Mouse (Mus musculus) ES-Bruce4 (cell line): ENCODE measurements at regions not wholly inside any gene's neighbourhood (a gene's known extent, or its start where the extent isn't known, plus 50 kb on each side); places are given as distances from the start of the nearest gene placed in this dataset.

ENCODE experiments used
- H3K27ac ChIP-seq: 2 replicates; pipeline ENCODE4 v1.5.1; 2012; ENCODE audit warnings: low read length, inconsistent platforms; ENCODE audit not compliant: insufficient read depth
- H3K27me3 ChIP-seq: 2 replicates; pipeline ENCODE4 v1.6.1; 2012; ENCODE audit warnings: mild to moderate bottlenecking, low read length, inconsistent platforms; ENCODE audit not compliant: control insufficient read depth, poor library complexity, insufficient read depth, severe bottlenecking
- H3K36me3 ChIP-seq: 2 replicates; pipeline ENCODE4 v1.6.1; 2012; ENCODE audit warnings: inconsistent platforms, mild to moderate bottlenecking, low read length, moderate library complexity; ENCODE audit not compliant: control insufficient read depth, poor library complexity, insufficient read depth, severe bottlenecking
- H3K4me1 ChIP-seq: one replicate; pipeline ENCODE4 v1.8.1; 2011; ENCODE audit warnings: low read length; ENCODE audit not compliant: control insufficient read depth, insufficient read depth
- H3K4me3 ChIP-seq: 2 replicates; pipeline ENCODE4 v1.5.1; 2011; ENCODE audit warnings: low read depth, mild to moderate bottlenecking, low read length
- H3K9ac ChIP-seq: 2 replicates; pipeline ENCODE4 v1.6.1; 2012; ENCODE audit warnings: low read depth, mild to moderate bottlenecking, inconsistent platforms; ENCODE audit not compliant: poor library complexity, severe bottlenecking
- H3K9me3 ChIP-seq: replicated peaks from 2 replicates; pipeline ENCODE4 v1.6.1; 2012; ENCODE audit warnings: mild to moderate bottlenecking, low read length, inconsistent platforms; ENCODE audit not compliant: control insufficient read depth, poor library complexity, insufficient read depth, severe bottlenecking
- CTCF ChIP-seq: IDR thresholded peaks from one replicate; pipeline ENCODE4 v1.8.1; 2011; ENCODE audit warnings: low read depth, low read length
- EP300 ChIP-seq: IDR thresholded peaks from 2 replicates; pipeline ENCODE4 v1.6.1; 2011; ENCODE audit warnings: low read depth, low read length; ENCODE audit not compliant: insufficient read depth
- POLR2A ChIP-seq: IDR thresholded peaks from one replicate; pipeline ENCODE4 v1.8.1; 2011; ENCODE audit warnings: low read length; ENCODE audit not compliant: insufficient read depth

DNA sequence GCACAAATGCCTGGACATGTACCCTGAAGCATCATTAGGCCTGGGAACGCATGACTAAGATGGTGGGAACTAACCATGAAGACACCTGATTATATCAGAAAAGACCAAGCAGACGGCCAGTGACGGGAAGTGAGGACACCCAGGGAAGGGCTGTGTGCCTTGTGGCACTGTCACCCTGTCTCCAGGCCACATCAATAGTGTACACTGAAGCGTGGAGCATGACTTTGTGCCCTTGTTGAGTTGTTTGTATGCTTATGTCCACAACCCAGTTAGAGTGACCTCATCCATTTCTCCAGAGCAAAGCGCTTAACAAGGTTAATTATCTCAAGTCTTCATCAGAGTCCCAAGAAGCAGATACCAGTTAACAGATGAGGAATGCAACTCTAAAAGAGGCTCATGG, 96.8 kb upstream of the Cdkn3 start:
- no peaks in the 10 kb centered on the region for H3K36me3 ChIP-seq
- no peaks in the 10 kb centered on the region for H3K27me3 ChIP-seq
- H3K9ac ChIP-seq = no peak overlapping the region
- H3K4me1 ChIP-seq = no peaks in the 10 kb centered on the region
- no peak overlapping the region for H3K27ac ChIP-seq
- H3K4me3 ChIP-seq = no peak overlapping the region
- H3K9me3 ChIP-seq = no peaks in the 10 kb centered on the region
- TF ChIP-seq POLR2A (no peak), EP300 (no peak), CTCF (no peak)

DNA sequence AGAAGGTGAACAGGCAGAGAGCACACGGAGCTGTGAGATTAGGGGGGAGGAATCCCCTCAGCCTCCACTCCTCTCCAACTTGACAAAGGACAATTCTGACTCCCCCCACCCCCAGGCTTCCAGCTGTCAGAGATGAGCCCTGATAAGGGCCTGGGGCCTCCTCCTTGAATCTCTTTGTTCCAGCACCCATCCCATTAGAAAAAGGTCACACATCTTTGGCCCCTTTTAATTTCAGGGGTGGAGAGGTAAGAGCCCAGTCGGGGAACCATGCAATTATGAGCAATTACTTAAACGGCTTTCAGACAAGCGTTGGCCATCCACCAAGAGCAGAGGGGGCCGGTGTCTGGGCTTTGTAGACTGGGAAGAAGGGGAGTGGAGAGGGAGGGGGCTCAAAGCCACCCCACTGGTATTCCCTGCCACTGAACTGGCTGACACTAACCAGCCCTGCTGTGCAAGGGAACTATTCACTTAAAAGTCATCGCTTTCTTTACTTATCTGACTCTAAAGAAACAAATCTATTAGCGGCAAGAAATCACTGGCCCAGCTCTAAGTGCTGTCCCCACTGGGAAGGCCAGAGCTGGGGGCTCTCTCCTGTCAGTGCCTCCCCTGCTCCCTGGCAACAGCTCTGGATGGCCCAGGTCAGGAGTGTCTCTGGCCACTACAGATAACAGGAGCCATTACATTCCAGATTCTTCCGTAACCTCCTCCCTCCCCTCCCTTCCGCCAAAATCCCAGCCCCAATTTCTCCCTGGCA, 98.4 kb upstream of the Cdkn3 start:
- Histone ChIP-seq H3K27ac (no peak overlapping the region), H3K4me1 (no peaks in the 10 kb centered on the region), H3K9me3 (no peaks in the 10 kb centered on the region), H3K4me3 (no peak overlapping the region), H3K9ac (no peak overlapping the region), H3K27me3 (no peaks in the 10 kb centered on the region), H3K36me3 (no peaks in the 10 kb centered on the region)
- TF ChIP-seq EP300 (no peak), CTCF (no peak), POLR2A (no peak)

DNA sequence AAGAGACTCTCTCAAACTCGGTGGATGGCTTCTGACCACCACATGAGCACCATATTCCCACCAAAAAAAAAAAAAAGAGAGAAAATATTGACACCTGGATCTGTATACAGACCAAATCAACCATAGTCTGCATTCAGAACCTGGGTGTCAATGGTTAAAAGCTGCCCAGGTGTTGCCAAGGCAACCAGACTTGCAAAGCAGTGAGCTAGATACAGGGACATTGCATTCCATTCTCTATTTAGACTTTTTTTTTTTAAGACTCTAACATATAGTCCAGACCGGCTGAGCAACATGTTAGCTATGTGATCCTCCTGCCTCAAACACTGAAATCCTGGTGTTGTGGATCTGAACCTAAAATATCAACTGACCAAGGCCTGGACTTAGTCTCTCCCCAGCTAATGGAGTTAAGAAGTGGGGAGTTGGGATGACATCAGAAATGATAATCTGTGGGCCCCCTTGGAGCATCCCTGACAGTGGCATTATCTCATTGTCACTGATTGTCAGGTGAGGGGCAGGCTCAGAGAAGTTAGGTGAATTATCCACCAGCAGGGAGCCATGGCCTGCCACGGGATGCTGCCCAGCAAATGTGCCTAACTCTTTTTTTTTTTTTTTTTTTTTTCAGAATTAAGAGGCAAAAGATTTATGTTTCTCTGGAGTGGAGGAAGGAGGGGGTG, 99.1 kb upstream of the Cdkn3 start:
- no peaks in the 10 kb centered on the region for H3K9me3 ChIP-seq
- TF ChIP-seq CTCF (no peak), POLR2A (no peak), EP300 (no peak)
- no peak overlapping the region for H3K9ac ChIP-seq
- H3K4me3 ChIP-seq = no peak overlapping the region
- no peaks in the 10 kb centered on the region for H3K27me3 ChIP-seq
- H3K27ac ChIP-seq = no peak overlapping the region
- H3K36me3 ChIP-seq = no peaks in the 10 kb centered on the region
- no peaks in the 10 kb centered on the region for H3K4me1 ChIP-seq

DNA sequence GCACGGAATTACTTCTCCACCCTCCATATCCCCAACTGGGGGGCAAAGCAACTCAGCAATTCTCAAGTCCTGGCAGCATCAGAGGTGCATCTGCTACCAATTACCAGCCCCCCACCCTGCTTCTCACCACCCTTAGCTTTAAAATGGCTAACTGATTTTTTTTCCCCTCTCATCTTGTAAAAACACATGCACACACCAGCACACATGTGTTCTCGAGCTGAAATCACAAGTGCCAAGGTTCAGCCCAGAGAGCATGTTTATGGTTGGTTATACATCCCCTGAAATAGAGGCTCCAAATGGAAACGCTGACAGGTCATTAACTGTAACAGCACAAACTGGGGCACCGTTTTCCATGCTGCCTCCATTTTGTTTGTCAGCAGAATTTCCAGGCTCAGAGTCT, 101.0 kb upstream of the Cdkn3 start:
- TF ChIP-seq CTCF (no peak), POLR2A (no peak), EP300 (no peak)
- H3K27me3 ChIP-seq = no peaks in the 10 kb centered on the region
- no peak overlapping the region for H3K4me3 ChIP-seq
- no peak overlapping the region for H3K27ac ChIP-seq
- no peaks in the 10 kb centered on the region for H3K9me3 ChIP-seq
- no peaks in the 10 kb centered on the region for H3K36me3 ChIP-seq
- H3K9ac ChIP-seq = no peak overlapping the region
- H3K4me1 ChIP-seq = no peaks in the 10 kb centered on the region

DNA sequence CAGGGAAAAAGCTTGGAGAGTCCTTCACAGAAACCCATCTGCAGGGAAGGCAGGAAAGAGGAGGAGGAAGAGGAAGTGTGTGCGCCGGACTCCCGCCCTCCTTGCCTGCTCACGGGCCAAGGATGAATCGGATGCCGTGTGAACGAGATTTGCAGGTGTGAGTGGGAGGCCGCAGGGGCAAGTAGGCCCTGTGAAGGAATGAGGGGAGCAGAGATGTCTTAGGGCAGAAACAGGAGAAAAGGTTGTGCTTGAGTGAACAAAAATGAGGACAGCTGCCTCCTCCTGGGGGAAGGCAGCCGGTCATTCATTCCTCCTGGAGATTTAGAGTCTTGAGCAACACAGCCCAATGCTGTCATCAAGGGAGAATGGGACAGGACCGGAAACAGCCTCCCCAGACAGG, 104.1 kb upstream of the Cdkn3 start:
- Histone ChIP-seq H3K27ac (no peak overlapping the region), H3K4me3 (no peak overlapping the region), H3K36me3 (no peaks in the 10 kb centered on the region), H3K4me1 (no peaks in the 10 kb centered on the region), H3K9me3 (no peaks in the 10 kb centered on the region), H3K27me3 (no peaks in the 10 kb centered on the region), H3K9ac (no peak overlapping the region)
- TF ChIP-seq EP300 = no peak
- TF ChIP-seq POLR2A = no peak
- no peak for TF ChIP-seq CTCF

DNA sequence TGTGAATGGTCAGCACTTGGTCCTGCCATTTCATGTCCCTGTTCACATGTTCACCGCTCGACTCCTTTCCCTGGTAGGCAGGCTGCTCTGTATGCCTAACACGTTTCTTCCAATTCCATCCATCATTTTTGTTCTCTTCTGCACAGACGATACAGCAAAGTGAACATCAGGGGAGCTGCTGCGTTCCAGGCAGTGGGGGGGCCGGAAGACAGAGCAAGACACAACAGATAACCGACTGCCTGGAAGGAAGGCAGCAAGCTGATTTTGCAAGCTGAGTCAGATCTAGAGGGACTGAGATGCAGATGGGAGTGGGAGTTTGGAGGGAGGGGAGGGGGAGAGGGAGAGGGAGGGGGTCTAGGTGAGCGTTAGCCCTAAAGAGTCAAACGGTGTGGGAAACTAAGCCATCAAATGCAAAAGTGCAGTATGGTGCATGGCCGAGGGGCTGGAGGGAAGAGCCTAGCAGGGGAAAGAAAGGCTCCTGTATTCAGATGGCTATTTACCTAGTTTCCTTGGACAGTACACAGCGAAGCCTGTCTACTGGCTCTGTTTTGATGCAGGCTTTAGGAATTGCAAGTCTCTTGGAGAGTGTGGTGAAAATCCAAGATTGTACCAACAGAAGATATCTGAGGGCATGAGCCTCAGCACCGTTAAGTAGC, 112.9 kb upstream of the Cdkn3 start:
- H3K9me3 ChIP-seq = no peaks in the 10 kb centered on the region
- no peak overlapping the region for H3K9ac ChIP-seq
- no peaks in the 10 kb centered on the region for H3K4me1 ChIP-seq
- TF ChIP-seq CTCF (no peak), POLR2A (no peak), EP300 (no peak)
- H3K27ac ChIP-seq = no peak overlapping the region
- H3K27me3 ChIP-seq = no peaks in the 10 kb centered on the region
- H3K36me3 ChIP-seq = no peaks in the 10 kb centered on the region
- H3K4me3 ChIP-seq = no peak overlapping the region
